In genomic region chr4:57240100-57240499, GRCm38 (mm10) we compare ENCODE assay signal across 13 mouse cellular contexts.
A peak's percentile ranks its signal among the peaks of the same experiment; 100 is the strongest.
DNase-seq lines count a peak whose midpoint lies in the region; ATAC-seq and TF ChIP-seq lines count a peak whose summit lies in the region.
"Had no signal": no experiment of that assay in that cellular context is flagged by ENCODE, and none has a peak within 500 bp of the region (broad histone marks: within the 10 kb centered on the region; RNA-seq: fewer than 3 reads in every experiment).

No protein-coding gene starts in this region.

- TF ChIP-seq EP300 in heart, adult 2 months (IDR thresholded peaks at IDR 0.05; ENCODE audit: insufficient read depth, low read depth, low read length): no peak

- H3K79me2 ChIP-seq in heart, adult 2 months (replicated peaks; ENCODE audit: control insufficient read depth, insufficient read depth, low read length): no peaks in the 10 kb centered on the region

- H3K9ac ChIP-seq in heart, adult 2 months (ENCODE audit: low read depth, low read length): peak overlapping the region; percentile 19
- H3K9ac ChIP-seq in heart, embryonic 11.5 days (ENCODE audit: low read depth, low read length): no peak overlapping the region
- H3K9ac ChIP-seq: liver, embryonic 14.5 days had no signal

- peak; percentile 30 to 39 for DNase-seq in heart, adult 2 months
- DNase-seq in adipocyte (ENCODE audit: low spot score): peak; percentile 12
- DNase-seq in heart, postnatal 4 days: peak; percentile 25
- peak; percentile 76 for DNase-seq in lung, postnatal 25 days (ENCODE audit: low spot score)
- DNase-seq in retina, embryonic 14.5 days (ENCODE audit: low spot score): no peak
- DNase-seq in left cerebral cortex, postnatal 36 days (ENCODE audit: low spot score in 2 of 2): no peak
- no peak for DNase-seq in urinary bladder, postnatal 10 days (ENCODE audit: low spot score)
- DNase-seq: cerebellum, postnatal 25 days; gastrocnemius, postnatal 10 days; kidney, adult 11 months had no signal

- WGBS in heart, adult 2 months: 22% methylated on average over 7 of the region's 7 CpGs
- 51% methylated on average over 7 of the region's 7 CpGs for WGBS in heart, embryonic 11.5 days (ENCODE audit: insufficient replicate concordance)

- no peaks in the 10 kb centered on the region for H3K36me3 ChIP-seq in heart, adult 2 months (ENCODE audit: control insufficient read depth, insufficient read depth, low read length)
- H3K36me3 ChIP-seq in heart, embryonic 11.5 days (ENCODE audit: control insufficient read depth, insufficient read depth, low read length): no peaks in the 10 kb centered on the region

- peak overlapping the region; percentile 59 for H3K27ac ChIP-seq in heart, adult 2 months
- no peak overlapping the region for H3K27ac ChIP-seq in heart, embryonic 11.5 days (ENCODE audit: low read depth, low read length)
- H3K27ac ChIP-seq: liver, embryonic 14.5 days had no signal

- H3K4me2 ChIP-seq in heart, embryonic 11.5 days: no peak overlapping the region

- peaks cover 5% of the 10 kb centered on the region; the same call in 1 of the 2 replicates for H3K4me1 ChIP-seq in heart, adult 2 months (ENCODE audit: control insufficient read depth, insufficient read depth, low read length)
- H3K4me1 ChIP-seq in heart, embryonic 11.5 days (ENCODE audit: control insufficient read depth, insufficient read depth, low read length): peaks cover 17% of the 10 kb centered on the region

- TF ChIP-seq CTCF in heart, adult 2 months (IDR thresholded peaks at IDR 0.05): no peak

- no peak for TF ChIP-seq POLR2A in heart, adult 2 months (IDR thresholded peaks at IDR 0.05; ENCODE audit: insufficient read depth, low read depth, low read length)

- ATAC-seq in heart, embryonic 11.5 days (replicated peaks; ENCODE audit: insufficient number of reproducible peaks, low FRiP score, low TSS enrichment): no peak
- ATAC-seq: midbrain, embryonic 16.5 days had no signal

- no peaks in the 10 kb centered on the region for H3K9me3 ChIP-seq in heart, embryonic 11.5 days (replicated peaks; ENCODE audit: control insufficient read depth, low read length)

- no peak overlapping the region for H3K4me3 ChIP-seq in heart, adult 2 months
- H3K4me3 ChIP-seq in heart, embryonic 11.5 days (ENCODE audit: low read depth, low read length): no peak overlapping the region

- intact Hi-C loops in heart, adult 2 months (cut with DNase I): loop anchor here (10.0 kb wide), 1 partner anchor 65 kb away; the partner anchor contains the start of gene Ptpn3
- intact Hi-C loops in left cerebral cortex, postnatal 36 days (cut with DNase I): no loop called here

- no peaks in the 10 kb centered on the region for H3K27me3 ChIP-seq in heart, adult 2 months (ENCODE audit: control insufficient read depth, insufficient read depth, low read length)
- no peaks in the 10 kb centered on the region for H3K27me3 ChIP-seq in heart, embryonic 11.5 days (ENCODE audit: control insufficient read depth, insufficient read depth, low read length)

Comparison
In these comparisons a context has a peak if more than half of its experiments do, and no peak if none do; other contexts are left out.
1. DNase-seq: peak in heart, adult 2 months (2 of 2), adipocyte (single experiment), heart, postnatal 4 days (single experiment) and lung, postnatal 25 days (single experiment); none in retina, embryonic 14.5 days (single experiment), left cerebral cortex, postnatal 36 days (0 of 2) and urinary bladder, postnatal 10 days (single experiment).